In genomic region chr17:35469842-35470751, GRCm38 (mm10) we compare ENCODE assay signal across 8 mouse cellular contexts. TPM values are rescaled to one million over a fixed set of nuclear protein-coding genes. Genes with fewer than 3 reads are reported as not detected.
A peak's percentile ranks its signal among the peaks of the same experiment; 100 is the strongest.
DNase-seq lines count a peak whose midpoint lies in the region; ATAC-seq and TF ChIP-seq lines count a peak whose summit lies in the region.

H2-Q10 (plus strand) TSS chr17:35470089.

- ATAC-seq in forebrain, embryonic 13.5 days = no peak
- peak; percentile 71 for ATAC-seq in kidney, embryonic 14.5 days (ENCODE audit: low FRiP score, low TSS enrichment)
- ATAC-seq in midbrain, embryonic 12.5 days (ENCODE audit: low FRiP score, low read depth) = no peak
- ATAC-seq in megakaryocyte-erythroid progenitor cell, adult 5-6 weeks (replicated peaks; ENCODE audit: low FRiP score, low TSS enrichment, poor library complexity, severe bottlenecking) = no peak

- H3K4me1 ChIP-seq in thymus, adult 2 months (replicated peaks; ENCODE audit: control insufficient read depth, insufficient read depth, low read length) = no peaks in the 10 kb centered on the region; the same call in 1 of the 2 replicates
- H3K4me1 ChIP-seq in forebrain, embryonic 13.5 days = peaks cover 11% of the 10 kb centered on the region
- H3K4me1 ChIP-seq in kidney, embryonic 14.5 days (ENCODE audit: control insufficient read depth, insufficient read depth, low read length) = 0 out of 2 replicates have a peak, but pooled peaks cover 4% of the 10 kb centered on the region
- H3K4me1 ChIP-seq in midbrain, embryonic 12.5 days = peaks cover 11% of the 10 kb centered on the region; the same call in 1 of the 2 replicates

- peak within 1 kb of the TSS; percentile 34; the same call in 1 of the 2 replicates for H3K9ac ChIP-seq in forebrain, embryonic 13.5 days
- peak within 1 kb of the TSS; percentile 37; the same call in 1 of the 2 replicates for H3K9ac ChIP-seq in kidney, embryonic 14.5 days (ENCODE audit: low read depth, low read length)
- H3K9ac ChIP-seq in midbrain, embryonic 12.5 days (replicated peaks) = peak within 1 kb of the TSS; percentile 20

- no peak for DNase-seq in thymus, adult 2 months
- no peak for DNase-seq in thymus, postnatal 0 days (ENCODE audit: low spot score)
- DNase-seq in urinary bladder, postnatal 14 days (ENCODE audit: low spot score) = no peak
- no peak for DNase-seq in gastrocnemius, adult 18-20 months (ENCODE audit: low spot score)

- H3K27me3 ChIP-seq in thymus, adult 2 months (ENCODE audit: control insufficient read depth, insufficient read depth, low read length) = peaks cover 7% of the 10 kb centered on the region; the same call in 1 of the 2 replicates
- H3K27me3 ChIP-seq in forebrain, embryonic 13.5 days = peaks cover 50% of the 10 kb centered on the region
- H3K27me3 ChIP-seq in kidney, embryonic 14.5 days (ENCODE audit: control insufficient read depth, insufficient read depth, low read length) = peaks cover 25% of the 10 kb centered on the region
- peaks cover 32% of the 10 kb centered on the region for H3K27me3 ChIP-seq in midbrain, embryonic 12.5 days

- no peaks in the 10 kb centered on the region for H3K36me3 ChIP-seq in thymus, adult 2 months (ENCODE audit: control insufficient read depth, insufficient read depth, low read length)
- no peaks in the 10 kb centered on the region for H3K36me3 ChIP-seq in forebrain, embryonic 13.5 days (ENCODE audit: poor library complexity, severe bottlenecking)
- no peaks in the 10 kb centered on the region for H3K36me3 ChIP-seq in kidney, embryonic 14.5 days (ENCODE audit: control insufficient read depth, insufficient read depth, low read length)
- H3K36me3 ChIP-seq in midbrain, embryonic 12.5 days = no peaks in the 10 kb centered on the region

- no peak within 1 kb of the TSS for H3K27ac ChIP-seq in thymus, adult 2 months (ENCODE audit: control insufficient read depth, insufficient read depth, low read length)
- no peak within 1 kb of the TSS for H3K27ac ChIP-seq in forebrain, embryonic 13.5 days
- H3K27ac ChIP-seq in kidney, embryonic 14.5 days (ENCODE audit: low read depth, low read length) = no peak within 1 kb of the TSS
- H3K27ac ChIP-seq in midbrain, embryonic 12.5 days (replicated peaks) = no peak within 1 kb of the TSS

- no peak for TF ChIP-seq POLR2A in thymus, adult 2 months (IDR thresholded peaks at IDR 0.05; ENCODE audit: control insufficient read depth, extremely low read depth, insufficient read depth, low read length, poor library complexity)

- WGBS in thymus, adult 2 months = 8% methylated on average over 80 of the region's 80 CpGs
- WGBS in forebrain, embryonic 13.5 days = 1% methylated on average over 69 of the region's 80 CpGs
- 1% methylated on average over 76 of the region's 80 CpGs for WGBS in kidney, embryonic 14.5 days
- 1% methylated on average over 77 of the region's 80 CpGs for WGBS in midbrain, embryonic 12.5 days

- H3K4me2 ChIP-seq in forebrain, embryonic 13.5 days = peak within 1 kb of the TSS; percentile 63
- H3K4me2 ChIP-seq in kidney, embryonic 14.5 days (replicated peaks; ENCODE audit: low read depth, low read length) = peak within 1 kb of the TSS; percentile 84
- peak within 1 kb of the TSS; percentile 74 for H3K4me2 ChIP-seq in midbrain, embryonic 12.5 days (replicated peaks)

- no peaks in the 10 kb centered on the region for H3K9me3 ChIP-seq in forebrain, embryonic 13.5 days (replicated peaks)
- H3K9me3 ChIP-seq in kidney, embryonic 14.5 days (ENCODE audit: control insufficient read depth, low read length) = no peaks in the 10 kb centered on the region
- H3K9me3 ChIP-seq in midbrain, embryonic 12.5 days = no peaks in the 10 kb centered on the region

- no peak within 1 kb of the TSS; the same call in 1 of the 2 replicates for H3K4me3 ChIP-seq in thymus, adult 2 months (ENCODE audit: control insufficient read depth, insufficient read depth, low read length)
- H3K4me3 ChIP-seq in forebrain, embryonic 13.5 days = peak within 1 kb of the TSS; percentile 35
- H3K4me3 ChIP-seq in kidney, embryonic 14.5 days (ENCODE audit: low read length) = peak within 1 kb of the TSS; percentile 40
- peak within 1 kb of the TSS; percentile 44 for H3K4me3 ChIP-seq in midbrain, embryonic 12.5 days

- no peak for TF ChIP-seq CTCF in thymus, adult 2 months (IDR thresholded peaks at IDR 0.05; ENCODE audit: borderline replicate concordance, control insufficient read depth, extremely low read depth, insufficient read depth, low read length, poor library complexity)

RNA-seq across cellular contexts. Expression of gene H2-Q10, which starts in this region (rescaled TPM):
- 15.3 and 18.6 TPM in 2 replicates for polyA plus RNA-seq in thymus, adult 2 months (2012; rRNA removed)
- polyA plus RNA-seq in thymus, postnatal 0 days (2015; fragmentation: Nextera tagmentation; extraction: Ambion mirVana) = 3.3 and 3.8 TPM in 2 replicates
- polyA plus RNA-seq in forebrain, embryonic 13.5 days (2015; fragmentation: Nextera tagmentation; extraction: Ambion mirVana) = 0.55 TPM in 1 of 2 replicates, not detected in the other
- polyA plus RNA-seq in kidney, embryonic 14.5 days (2014; fragmentation: Nextera tagmentation; extraction: Ambion mirVana) = 0.26 and 0.39 TPM in 2 replicates
- 0.09 and 0.10 TPM in 2 replicates for polyA plus RNA-seq in midbrain, embryonic 12.5 days (2016; fragmentation: Nextera tagmentation; extraction: Ambion mirVana)
- 0.98 and 2.2 TPM in 2 replicates for total RNA-seq in megakaryocyte-erythroid progenitor cell, adult 5-6 weeks (2014; fragmentation: Nextera tagmentation)
- total RNA-seq in megakaryocyte-erythroid progenitor cell, adult 5-6 weeks (2017) = 0.23 and 0.28 TPM in 2 replicates
- total RNA-seq in gastrocnemius, adult 18-20 months (2021) = 1 to 10 TPM in 1 of 2 experiments, under 1 TPM in 1; 0.39 to 1.2 TPM

Comparison
In these comparisons a context has a peak if more than half of its experiments do, and no peak if none do; other contexts are left out.
1. Peak in ATAC-seq, H3K4me3 ChIP-seq, H3K9ac ChIP-seq and H3K4me2 ChIP-seq in kidney, embryonic 14.5 days; RNA of the gene not detected or under 1 TPM.